Mouse (Mus musculus): ENCODE results near the gene Trim44.

The Trim44 gene

DNA sequence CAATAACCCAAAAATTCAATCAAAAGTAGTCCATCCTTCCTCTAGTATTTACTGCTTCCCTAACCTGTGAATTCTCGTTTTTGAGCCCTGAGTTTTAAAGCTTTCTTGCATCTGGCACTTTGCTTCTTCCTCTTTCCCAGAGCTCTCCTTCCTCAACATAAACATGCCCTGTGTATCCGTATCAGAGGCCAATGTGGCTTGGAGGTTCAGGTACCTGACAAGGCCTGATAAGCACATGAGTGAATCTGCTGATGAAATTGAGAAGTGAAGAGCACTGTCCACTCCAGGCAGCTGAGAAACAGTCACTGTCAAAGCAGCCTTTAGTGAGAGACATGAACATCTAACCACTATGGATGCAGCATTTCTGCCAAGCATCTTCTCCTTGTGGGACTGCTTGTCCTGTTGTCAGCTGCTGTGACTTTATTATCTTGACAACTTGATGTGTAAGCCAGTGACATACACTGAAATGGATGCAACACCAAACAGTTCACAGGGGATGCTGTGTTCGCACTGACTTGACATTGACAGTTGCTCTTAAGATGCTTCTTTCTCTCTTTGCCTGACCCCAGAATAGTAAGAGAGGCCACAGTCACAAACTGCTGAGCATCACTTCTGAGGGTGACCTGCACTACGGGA, 42.9 kb downstream of the Trim44 start:
- no peak for DNase-seq (ENCODE audit: low spot score)

DNA sequence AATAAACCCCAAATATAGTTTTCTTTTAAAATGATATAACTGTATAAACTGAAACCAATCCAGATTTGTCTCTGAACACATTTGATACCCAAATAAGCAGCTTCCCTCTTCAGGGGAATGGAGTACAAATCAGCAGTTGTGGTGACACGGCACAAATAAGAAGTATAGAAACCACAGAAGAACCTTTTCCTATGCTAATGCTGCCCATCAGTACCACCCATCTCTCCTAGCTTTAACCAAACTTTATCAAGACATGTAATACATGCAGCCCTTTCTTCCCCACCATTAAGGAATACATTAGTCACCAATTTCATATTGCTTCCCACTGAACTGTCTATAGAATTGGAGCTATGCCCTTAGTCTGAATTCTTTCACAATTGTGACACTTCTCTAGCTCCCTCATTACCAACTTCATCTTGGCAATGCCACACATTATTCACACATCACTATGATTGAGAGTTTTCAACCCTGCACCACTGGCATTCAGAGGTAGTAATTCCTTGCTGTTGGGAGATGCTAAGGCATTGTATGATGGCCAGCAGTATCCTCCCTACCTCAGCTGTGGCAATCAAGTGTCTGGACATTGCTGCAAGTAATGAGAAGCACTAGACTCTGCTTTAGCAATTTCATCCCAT, 44.6 kb downstream of the Trim44 start:
- DNase-seq (ENCODE audit: low spot score) = no peak

DNA sequence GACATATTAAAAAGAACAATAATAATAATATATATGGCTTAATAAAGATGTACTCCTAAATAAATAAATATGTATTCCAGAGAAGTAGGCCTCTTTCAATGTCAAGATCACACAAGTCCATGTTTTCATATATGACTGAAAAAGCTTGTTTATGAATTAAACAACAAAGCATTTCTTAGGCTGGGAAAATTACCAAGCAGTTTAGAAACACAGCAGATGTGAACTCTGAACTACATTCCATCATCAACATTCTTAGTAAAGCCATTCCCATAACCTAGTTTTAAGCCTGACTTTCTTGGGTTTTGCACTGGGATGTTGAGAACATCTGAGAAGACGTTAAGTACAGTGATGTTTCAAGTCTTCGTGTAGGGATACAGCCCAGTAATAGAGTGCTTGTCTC, 45.4 kb downstream of the Trim44 start:
- DNase-seq (ENCODE audit: low spot score) = no peak

DNA sequence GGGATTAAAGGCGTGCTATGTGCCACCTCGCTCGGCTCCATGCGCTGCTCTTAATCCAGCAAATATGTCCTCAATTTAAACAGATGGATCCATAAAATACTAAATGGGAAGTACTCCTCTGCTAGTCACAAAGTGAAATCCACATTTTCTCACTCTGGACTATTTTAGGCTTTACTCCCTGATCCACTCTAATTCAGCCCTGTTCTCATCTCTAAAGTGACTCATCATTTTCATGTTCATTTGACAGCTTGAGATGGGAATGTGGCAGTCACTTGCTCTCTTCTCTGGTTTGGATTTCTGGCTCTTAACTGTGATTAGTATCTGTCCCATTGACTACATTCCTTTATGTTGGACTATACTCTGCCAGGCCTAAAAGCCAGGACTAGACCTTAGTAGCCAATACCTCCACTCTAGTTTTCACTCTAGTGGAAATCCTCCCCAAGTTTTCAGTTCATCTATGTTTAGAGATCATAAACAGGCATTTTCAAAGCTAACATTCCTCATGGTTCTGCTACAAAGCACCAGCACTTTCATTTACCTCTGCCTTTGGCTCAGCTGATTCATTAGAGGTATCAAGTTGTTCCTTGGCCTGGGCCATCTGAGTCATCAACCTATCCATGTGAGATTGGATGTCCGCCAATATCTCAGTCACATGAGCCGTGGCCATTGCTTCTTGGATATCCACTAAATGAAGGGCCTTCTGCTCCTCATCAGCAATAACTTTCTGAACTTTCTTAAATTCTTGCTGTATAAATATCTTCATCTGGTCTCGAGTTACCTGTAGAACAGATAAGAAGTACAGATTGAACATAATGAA, 50.5 kb downstream of the Trim44 start:
- no peak for DNase-seq (ENCODE audit: low spot score)

DNA sequence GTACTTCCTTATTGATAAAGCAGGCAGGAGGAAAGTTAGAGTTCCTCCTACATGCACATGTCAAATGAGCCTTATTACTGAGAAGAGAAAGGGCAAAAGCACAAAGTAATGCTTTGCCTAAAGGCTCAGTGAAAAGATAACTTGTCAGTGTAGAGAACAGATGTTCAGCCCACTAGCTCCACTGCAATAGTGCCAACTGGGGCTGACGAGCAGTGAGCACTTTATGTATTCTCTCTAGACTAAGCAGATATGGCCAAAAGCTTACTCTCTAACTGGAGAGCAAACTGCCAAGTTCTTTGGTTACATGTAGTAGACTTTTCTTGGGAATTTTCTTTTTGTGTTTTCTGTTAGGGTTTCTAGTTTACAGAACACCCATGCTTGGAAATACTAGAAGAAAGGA, 53.6 kb downstream of the Trim44 start:
- DNase-seq (ENCODE audit: low spot score) = no peak

DNA sequence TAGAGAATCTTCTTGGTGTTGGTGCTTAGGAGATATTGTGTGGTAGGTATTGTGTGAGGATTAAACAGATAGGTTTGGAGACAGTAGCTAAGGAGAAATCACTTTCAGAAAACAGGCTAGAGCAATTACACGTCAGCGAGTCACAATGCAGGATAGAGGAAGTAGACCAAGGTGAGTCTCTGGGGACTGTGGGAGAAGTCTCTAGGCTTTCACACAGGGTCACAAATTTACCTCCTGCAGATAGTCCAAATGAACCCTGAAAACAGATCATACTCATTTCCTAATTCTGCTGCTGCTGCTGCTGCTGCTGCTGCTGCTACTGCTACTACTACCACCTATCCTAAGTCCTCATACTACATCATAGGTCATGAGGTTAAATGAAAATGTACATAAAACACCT, 66.2 kb downstream of the Trim44 start:
- no peak for DNase-seq (ENCODE audit: low spot score)

DNA sequence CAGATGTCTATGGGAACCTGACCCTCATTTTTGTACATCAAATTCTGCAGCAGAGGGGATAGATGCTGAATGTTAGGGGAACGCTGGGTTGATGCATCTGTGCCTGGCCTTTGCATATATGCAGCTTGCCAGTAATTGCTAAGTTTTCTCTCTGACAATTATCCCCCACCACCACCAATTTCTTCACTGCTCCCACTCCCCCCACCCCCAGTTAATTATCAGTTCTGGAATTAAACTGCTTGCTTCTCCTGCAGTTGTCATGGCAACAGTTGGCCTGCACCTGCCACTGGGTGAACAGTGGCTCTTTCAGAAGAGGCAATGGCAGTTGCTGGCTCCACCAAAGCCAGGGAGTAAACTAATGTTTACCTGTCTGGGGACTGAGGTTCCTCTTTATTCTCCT, 70.8 kb downstream of the Trim44 start:
- DNase-seq (ENCODE audit: low spot score) = no peak

DNA sequence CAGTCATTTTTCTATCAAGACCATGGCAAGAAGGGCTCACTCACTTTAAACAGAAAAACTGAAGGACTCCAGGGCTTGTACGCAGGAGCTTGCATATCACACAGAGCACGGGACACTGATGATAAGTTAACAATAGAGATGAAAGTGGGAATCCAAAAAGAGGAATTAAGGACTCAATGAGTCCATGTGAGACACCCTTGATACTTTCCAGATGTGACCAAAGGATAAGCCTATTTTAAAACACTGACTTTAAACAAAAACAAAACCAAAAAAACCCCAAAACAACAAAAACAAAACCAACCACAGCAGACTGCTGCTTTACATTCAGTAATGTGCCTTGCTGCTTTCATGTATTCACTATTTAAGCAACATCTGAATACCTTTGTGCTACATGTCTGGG, 75.7 kb downstream of the Trim44 start:
- DNase-seq (ENCODE audit: low spot score) = no peak

DNA sequence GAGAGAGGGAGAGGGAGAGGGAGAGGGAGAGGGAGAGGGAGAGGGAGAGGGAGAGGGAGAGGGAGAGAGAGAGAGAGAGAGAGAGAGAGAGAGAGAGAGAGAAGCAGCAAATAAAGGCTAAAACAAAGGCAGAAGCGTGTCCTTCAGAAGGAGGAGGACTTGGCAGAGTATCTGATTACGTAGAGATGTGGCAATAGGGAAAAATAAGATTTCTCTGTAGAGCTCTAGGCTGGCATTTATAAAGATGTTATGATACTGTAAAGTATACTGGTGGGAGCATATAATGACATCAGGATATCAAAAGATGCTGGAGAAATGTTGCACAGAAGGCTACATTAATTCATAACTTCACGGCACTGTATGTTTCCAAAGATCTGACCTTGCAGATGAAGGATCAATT, 76.5 kb downstream of the Trim44 start:
- no peak for DNase-seq (ENCODE audit: low spot score)

DNA sequence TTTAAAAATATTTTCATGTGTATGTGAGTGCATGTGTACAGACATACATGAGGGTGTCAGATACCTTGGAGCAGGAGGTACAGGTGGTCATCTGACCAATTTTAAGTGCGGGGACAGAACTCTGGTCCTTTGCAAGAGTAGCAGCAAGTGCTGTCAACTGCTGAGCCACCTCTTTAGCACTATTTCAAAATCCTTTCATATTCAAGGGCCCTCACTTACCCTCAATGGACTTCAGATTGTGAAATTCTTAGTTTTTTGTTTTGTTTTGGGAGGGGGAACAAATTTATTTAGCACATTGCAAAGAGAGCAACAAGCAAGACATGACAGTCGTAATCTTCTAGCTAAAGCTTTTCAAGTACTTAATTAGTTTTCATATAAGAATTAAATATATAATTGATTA, 81.7 kb downstream of the Trim44 start:
- DNase-seq (ENCODE audit: low spot score) = no peak

DNA sequence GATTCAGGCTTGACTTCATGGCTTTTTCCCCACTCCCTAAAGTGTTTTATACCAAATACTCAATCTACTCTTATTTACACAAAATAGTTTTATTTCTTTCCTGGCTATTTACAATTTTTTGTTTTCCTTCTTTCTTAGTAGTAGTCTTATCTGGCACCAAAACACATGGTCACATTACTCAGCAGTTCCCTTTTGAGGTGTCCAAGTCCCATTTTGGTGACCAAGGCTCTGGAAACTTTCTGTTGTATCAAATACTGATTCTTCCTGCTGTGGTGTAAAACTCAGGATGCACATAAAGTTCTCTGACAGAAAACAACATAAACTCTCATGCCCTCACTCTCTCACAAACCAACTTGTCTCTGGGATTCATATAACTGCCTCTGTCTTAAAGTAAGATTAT, 83.3 kb downstream of the Trim44 start:
- DNase-seq (ENCODE audit: low spot score) = no peak

DNA sequence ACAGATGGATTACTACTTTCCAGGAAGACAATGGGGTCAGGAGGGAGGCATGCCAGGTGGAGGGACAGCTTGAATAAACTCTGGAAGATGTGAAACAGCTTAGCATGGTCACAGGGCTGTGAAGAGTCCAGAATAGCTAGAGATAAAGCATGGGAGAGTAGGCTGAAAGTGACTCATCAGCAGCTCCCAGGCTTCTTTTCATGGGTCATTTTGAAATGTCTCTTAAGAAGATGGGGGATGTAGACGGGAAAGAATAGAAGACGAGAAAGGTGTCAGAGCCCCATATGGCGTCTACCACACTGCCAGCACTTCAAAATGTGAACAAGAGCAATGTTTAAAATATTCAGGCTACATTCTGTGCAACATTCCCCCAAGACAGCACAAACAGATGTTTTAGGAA, 91.1 kb downstream of the Trim44 start:
- DNase-seq (ENCODE audit: low spot score) = no peak

DNA sequence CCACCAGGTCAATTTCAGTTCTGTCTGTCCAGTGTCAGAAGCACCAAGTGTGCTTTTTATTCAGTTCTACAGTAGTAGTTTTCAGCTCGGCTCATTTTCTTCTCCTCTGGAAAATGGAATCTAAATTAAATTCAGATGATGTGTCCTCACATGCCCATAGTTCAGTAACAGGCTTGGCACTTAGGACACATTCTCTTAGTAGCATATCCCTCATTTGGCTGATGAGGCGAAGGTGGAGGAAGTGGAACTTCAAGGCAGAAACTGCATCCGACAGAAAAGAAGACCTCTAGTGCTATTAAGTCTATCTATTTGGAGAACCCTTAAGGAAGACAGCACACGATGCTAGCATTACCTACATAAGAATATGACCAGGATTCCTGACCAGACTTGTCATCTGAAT, 92.5 kb downstream of the Trim44 start:
- no peak for DNase-seq (ENCODE audit: low spot score)

DNA sequence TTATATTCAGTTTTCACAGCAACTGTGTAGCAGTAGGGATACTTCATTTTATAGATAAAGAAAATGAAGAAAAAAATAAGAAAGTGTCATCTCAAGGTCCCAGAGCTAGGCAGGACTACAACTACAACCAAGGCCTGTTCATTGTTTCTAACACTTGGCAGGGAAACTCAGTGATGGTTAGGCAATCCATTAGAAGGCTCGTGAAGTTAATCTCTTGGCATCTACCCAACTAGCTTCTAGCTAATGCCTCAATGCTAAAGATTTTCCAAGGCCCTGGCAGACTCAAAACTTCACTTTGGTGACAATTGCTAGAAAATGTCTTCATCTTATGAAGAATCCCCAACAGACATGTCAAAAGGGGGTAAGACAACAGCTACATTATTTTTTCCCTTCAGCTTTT, 93.0 kb downstream of the Trim44 start:
- DNase-seq (ENCODE audit: low spot score) = no peak

DNA sequence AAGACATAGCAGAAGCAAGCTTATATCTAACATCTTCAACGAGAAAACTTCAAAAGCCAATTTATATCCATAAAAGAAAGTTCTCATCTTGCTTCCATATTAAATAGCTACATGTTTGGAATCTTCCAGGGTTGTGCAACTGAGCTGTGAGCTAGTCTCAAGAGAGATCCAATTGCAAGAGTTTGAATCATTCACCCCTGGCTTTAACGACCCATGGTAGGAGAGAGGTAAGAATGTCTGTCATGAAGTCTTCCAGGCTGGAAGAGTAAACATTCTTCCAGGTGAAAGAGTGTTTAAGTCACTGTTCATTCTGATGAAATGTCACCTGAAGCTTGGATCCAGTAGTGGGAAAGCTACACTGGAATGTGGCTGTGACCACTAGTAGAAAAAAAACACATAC, 93.6 kb downstream of the Trim44 start:
- no peak for DNase-seq (ENCODE audit: low spot score)

DNA sequence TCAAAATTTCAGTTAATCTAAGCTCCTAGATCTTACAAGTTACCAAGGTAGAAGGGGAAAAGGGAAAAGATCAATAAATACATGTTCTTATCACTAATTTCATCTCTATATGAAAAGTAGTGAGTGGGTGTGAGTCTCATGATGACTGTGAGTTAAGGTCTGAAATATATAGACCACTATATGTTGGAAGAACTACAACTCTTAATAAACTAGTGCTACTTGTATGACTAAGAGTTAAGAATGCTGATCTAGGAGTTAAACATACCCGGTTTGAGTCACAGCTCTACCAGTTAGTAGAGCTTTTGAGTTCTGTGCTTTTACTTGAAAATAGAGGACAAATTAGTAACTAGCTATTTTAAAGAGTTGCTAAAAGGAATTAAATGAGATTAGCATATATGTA, 94.7 kb downstream of the Trim44 start:
- no peak for DNase-seq (ENCODE audit: low spot score)

DNA sequence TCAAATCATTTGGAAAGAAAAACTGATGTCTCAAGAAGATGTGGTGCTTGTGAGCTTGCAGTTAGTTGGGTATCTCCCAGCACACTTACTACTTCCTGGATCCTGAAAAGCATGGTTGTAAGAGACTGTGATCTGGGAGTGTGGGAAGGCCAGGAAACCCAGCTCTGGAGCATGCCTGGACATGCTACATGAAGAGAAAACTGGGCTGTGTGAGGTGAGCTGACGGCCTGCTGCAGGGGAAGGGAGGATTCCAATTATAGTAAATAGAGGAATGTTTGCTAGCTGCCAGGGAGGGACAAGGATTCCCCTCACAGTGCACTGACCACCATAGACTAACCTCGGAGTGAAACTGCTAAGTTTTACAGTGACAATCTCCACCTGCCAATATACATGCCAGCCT, 104.4 kb downstream of the Trim44 start:
- DNase-seq (ENCODE audit: low spot score) = no peak

DNA sequence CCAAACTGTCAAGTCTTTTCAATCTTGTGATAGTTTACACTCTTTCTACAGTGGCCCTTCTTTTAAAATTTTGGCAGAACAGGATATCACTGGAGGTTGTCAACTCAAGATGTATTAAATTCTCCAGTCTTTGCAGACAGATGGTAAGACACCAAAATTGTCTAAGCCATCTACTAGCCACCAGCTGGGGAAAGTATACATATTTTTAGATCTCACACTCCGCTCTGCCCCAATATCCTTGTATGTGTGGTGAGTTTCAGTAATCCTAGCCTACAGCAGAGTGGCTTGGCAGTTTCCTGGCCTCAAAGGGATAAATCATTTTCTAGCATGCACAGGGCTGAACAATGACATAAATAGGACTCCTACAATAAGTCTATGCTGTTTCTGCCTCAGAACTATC, 105.1 kb downstream of the Trim44 start:
- no peak for DNase-seq (ENCODE audit: low spot score)

DNA sequence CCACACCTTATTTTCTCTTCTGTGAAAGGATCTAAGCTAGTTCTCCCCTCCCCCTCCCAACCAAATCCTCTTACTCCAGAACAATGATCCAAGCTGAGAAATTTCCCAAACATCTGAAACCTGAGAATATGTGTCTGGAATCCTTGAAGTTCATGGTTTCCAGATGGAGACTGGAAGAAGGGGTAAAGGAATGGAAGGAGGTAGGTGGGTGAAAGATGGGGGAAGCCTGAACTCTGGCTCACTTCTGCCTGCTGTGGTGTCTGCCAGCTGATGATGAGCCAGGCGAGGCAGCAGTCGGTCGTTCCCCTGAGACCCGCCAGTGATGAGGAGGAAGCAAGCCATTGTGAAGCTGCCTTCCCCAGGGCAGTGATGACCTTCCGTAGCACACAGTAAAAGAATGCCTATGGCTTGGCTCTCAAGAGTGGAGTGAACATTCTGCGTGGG, 112.8 kb downstream of the Trim44 start:
- no peak for DNase-seq (ENCODE audit: low spot score)

DNA sequence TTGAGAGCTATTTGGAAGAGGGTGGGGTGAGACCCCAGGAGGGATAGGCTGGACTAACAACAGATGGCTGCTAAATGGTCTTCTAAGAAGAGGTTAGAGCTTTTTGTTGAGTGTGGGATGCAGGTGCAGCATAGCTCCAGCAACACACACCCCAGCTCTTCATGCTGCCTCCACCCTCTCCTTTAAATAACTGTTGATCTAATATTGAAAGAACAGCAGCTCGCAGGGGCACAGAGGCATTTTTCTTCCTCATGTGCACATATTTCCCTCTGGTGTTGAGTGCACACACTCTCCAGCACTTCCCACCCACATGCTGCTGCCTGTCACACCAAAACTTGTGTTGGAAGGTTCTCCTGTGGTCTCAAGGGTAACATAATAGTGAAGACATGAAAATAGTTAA, 114.4 kb downstream of the Trim44 start:
- no peak for DNase-seq (ENCODE audit: low spot score)

DNA sequence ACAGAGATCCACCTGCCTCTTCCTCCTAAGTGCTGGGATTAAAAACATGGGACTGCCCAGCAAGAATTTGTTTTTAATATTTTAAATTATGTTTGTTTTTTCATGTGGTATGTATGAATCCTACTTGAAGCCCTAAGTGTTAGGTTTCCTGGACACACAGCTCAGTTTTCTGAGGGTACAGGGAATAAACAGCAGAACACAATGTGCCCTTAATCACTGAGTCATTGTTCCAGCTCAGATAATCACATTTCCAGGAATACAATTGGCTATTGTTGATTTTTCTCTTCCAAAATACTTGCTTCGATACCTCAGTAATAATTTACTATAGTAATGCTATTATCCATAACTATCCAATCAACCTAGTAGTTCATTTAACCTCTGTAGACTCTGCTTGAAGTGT, 115.6 kb downstream of the Trim44 start:
- DNase-seq (ENCODE audit: low spot score) = no peak

DNA sequence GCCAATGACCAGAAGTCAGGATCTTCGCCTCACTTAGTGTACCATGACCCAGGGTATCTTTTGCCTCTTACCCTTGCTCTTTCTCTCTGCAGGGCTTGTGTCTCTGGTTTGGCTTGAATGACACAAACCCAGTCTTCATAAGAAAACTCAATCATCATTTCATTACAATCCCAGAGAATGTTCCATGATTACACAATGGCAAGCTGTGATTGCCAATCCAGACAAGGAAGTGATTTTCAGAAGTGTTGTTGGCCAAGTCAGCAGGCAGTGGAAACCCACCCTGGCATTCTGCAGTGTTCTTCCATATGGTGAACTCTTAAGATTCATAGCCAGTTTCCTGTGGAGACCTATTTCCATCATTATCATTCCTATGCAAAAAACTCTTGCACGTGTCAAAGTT, 116.1 kb downstream of the Trim44 start:
- no peak for DNase-seq (ENCODE audit: low spot score)

DNA sequence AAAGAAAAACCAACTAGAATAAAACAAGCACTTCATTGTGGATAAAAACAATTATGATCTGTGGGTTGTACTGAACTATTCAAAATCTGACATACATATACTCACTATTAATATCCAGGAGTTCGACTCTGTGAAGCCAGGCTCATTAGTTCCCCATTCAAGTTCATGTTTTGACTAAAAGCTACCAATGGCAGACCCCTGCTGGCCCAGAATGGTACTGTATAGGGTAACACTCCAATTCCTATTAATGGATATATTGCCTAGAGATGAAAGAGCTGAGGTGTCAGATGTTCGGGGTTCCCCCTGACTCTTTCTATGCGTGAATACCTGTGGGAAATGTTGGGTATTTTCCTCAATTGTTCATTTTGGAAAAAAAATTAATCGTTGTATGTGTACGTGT, 117.6 kb downstream of the Trim44 start:
- no peak for DNase-seq (ENCODE audit: low spot score)

DNA sequence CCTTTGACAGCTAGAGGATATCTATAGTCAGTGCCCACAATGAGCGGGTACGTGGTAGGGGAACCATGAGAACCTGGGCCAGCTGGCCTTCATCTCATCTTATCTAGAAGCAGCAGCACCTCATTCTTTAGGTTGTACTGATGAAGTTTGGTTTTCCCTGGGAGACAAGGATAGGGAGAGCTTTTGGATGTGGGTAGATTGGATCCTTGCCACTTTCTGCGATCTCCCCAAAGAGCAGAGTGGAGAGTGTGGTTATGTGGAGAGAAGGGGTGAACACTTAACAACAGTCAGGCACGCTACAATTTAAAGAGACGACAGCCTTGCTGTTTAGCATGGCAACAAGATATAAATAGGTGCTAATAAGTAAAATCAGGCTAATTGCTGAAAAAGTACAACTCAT, 119.0 kb downstream of the Trim44 start:
- DNase-seq (ENCODE audit: low spot score) = no peak

Measured in testis, postnatal 14 days (tissue).